Mouse (Mus musculus): ENCODE measurements around the gene Anp32a.
A peak's percentile ranks its signal among the peaks of the same experiment; 100 is the strongest.

The Anp32a gene

DNA sequence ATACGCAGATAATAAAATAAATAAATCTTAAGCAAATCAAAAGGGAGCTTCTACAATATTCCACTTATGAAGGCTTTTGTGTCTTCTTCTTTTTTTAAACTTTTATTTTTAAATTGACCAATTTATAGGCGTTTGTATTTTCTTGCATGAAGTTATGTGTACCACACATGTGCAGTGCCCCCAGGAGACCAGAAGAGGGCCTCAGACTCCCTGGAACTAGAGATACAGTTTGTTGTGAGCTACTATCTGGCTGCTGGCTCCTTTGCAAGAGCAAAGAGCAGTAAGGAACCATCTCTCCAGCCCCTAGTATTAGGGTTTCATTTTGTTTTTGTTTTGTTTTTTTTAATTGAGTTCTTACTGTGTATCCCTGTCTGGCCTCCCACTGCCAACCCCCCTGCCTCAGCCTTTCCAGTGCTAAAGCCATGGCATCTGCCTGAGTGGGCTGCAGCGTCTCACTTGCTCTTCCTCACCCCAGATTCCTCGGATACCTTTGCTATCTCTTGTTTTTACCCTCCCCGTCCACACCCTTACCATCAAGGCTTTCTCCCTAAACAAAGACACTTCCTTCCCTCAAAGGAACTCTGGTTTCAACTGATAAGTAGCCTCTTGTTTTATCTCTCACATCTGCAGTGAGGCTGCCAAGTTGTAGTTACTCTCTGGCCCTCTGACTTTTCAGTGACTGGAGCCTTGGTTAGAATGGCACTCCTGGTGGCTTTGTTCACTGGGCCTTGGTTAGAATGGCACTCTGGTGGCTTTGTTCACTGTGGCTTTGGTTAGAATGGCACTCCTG, 66.5 kb downstream of the Anp32a start:
- DNase-seq (ENCODE audit: low spot score) = no peak

DNA sequence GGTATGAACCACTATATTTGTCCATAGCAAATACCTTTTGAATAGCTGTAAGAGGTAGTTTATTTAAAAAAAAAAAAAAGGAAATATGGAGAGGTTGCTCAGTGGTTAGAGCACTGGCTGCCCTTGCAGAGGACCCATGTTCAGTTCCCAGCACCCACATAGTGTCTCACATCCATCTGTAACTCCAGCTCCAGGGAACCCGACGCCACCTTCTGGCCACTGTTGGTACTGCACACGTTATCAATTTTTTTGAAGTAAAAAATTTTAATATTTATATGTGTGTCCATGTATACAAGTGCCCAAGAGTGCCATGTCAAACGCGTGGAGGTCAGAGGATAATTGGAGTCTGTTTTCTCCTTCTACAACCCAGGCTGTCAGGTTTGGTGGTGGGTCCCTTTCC, 77.6 kb downstream of the Anp32a start:
- DNase-seq (ENCODE audit: low spot score) = no peak

DNA sequence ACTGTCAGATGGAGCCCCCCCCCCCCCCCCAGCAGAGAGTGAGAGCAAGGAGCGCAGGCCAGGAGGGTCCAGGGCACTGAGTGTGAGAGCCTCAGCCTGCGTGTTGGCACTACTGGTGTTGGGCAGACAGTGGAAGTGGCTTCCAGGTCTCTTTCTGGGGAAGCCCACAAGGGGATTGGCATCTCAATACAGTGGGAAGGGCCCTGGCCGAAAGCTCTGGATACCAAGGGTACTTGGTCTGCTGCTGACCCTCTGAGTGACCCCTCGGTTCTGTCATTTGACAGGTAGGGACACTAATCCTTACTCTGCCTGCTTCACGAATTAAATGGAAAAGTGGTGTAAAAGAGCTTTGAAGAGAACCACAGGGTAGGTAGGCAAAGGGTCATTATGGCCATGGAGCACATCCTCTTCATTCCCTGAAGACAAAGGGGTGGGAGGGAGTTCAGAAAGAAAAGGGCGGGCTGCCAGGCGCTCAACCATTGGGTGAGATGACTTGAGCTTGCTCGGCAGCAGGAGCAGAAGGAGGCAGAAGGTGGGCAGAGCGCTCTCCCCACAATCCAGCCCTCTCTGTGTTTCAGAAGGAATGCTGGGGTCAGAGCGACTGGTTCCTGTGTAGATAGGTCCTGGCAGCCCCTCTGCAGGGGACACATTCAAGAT, 79.3 kb downstream of the Anp32a start:
- no peak for DNase-seq (ENCODE audit: low spot score)

DNA sequence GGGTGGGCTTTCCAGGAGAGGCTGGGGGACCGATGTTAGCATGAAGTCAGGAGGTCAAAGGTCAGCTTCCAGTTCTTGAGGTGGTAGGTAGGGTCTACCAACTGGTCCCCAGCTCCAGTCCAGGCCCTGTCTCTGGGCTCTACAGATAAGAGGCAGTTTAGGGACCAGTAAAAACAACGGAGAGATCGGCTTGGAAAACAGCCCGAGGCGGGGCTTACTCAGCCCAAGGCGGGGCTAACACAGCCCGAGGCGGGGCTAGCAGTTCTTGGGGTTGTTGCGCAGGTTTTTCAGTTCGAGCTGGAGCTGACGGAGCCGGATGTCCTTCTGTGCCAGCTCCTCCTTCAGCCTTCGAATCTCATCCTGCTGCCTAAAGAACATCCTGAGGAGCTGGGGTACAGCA, 79.9 kb downstream of the Anp32a start:
- peak; percentile 86 for DNase-seq (ENCODE audit: low spot score)

DNA sequence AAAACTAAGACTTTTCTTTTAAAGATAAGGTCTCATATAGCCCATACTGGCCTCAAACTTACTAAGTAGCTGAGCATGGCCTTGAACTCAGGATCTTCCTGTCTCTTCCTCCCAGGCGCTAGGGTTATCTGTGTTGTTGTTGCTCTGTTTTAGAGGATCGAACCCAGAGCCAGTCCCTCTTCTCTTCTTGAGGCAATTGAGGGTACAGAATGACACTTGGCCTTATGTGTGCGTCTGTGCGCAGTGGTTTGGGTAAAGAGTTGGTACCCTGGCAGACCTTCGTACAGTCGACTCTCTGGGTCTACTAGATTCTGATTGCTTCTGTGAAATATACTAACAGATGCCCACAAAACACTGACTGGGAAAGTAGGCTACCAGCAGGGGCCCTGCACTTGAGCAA, 80.8 kb downstream of the Anp32a start:
- DNase-seq (ENCODE audit: low spot score) = no peak

DNA sequence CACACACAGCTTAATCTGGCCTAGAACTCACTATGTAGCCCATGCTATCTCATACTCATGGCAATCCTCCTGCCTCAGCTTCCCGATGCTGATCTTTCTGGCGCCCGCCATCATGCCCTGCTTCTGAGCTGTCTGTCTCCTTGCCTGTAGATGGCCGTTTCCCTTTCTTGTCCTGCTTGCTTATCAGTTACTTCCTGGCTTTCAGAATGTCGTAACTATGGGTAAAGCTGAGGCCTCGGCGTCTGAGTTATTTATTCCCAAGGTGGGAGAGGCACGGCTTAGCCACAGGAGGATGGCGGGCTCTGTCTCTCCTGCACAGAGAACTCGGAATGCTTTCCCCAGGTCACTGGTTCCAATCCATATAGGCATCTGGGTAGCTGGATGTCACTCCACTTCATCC, 81.8 kb downstream of the Anp32a start:
- no peak for DNase-seq (ENCODE audit: low spot score)

DNA sequence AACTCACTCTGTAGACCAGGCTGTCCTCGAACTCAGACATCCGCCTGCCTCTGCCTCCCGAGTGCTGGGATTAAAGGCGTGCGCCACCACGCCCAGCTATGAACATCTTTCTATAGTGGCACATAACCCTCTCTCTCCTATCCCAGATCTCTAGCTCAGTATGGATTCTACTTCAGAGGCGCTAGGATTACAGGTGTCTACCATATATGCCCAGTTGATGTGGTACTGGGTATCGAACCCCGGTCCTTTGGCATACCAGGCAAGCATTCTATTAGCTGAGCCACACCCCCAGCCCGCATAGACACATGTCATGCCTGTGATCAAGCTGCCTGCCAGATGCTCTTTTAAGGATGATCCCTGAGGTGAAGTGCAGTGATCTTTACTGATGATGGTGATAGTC, 82.8 kb downstream of the Anp32a start:
- no peak for DNase-seq (ENCODE audit: low spot score)

DNA sequence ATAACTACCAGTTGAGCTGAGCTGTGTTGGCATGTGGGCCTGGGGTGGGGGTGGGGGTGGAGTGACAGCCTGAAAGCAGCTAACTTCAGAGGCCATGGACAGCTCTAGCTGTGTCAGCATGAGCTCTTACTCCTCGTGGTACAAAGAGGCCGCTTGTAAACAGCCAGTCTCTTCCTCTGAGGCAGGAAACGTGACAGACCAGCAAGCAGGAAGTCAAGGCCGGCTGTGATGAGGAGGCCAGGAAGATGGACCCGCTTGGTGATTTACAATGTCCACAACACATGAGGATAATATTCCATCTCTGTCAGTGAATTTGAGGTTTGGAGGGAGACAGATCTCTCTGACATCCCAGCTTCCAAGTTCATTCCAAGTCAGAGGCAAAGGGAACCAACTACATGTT, 84.2 kb downstream of the Anp32a start:
- no peak for DNase-seq (ENCODE audit: low spot score)

DNA sequence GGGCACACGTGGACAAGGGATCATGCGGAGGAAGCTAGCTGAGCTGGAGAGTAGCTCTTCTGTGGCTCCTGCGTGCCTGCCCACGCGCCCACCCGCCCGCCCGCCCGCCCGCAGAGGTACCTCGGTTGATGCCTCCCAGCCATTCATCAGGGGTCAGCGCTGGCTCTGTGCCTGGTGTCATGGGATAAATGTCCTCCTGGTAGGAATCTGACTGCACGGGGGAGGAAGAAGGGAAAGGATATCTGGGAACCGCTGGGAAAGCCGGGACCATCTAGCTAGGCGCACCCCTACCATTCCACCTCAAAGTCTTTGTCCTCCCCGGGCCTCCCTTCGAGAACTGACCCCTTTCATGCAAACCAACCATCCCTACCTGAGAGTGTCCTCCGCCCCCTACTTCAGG, 84.9 kb downstream of the Anp32a start:
- DNase-seq (ENCODE audit: low spot score) = no peak

DNA sequence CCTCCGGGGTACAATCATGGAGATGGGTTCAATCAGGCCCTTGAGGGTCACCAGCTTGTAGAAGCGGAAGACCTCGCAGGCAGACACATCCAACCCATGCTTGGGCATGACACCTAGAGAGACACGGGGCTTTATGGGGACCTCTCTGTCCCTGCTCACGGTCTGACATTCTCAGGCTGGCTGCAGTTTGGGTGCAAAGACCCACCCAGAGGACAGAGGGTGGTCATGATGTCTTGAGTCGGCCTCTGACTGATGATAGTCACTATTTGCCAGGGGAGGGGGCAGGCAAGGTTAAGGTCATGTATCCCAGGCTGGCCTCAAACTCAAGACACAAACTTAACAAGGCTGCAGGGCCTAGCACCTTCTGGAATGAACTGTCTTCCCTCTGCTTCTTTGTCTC, 85.4 kb downstream of the Anp32a start:
- DNase-seq (ENCODE audit: low spot score) = no peak

DNA sequence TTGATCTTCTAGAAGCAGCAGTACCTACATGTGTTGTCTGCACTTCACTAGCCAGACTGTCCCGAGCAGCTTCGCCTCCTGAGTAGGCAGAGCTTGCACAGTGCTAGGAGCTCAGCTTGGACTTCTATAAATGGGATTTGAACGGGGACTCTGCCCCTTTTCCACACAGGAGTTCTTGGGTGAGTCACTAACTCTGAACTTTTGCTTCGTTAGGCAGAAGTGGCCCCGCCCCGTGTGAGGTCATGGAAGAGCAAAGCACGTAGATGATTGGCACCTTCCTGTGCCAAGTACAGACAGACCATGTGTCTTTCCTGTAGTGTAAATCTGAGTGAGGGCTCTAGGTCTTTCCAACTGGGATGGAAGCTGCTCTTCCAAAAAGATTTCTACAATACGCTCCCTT, 85.9 kb downstream of the Anp32a start:
- DNase-seq (ENCODE audit: low spot score) = no peak
